Mouse (Mus musculus) intestine, postnatal 0 days (tissue): ENCODE data around the gene Slc26a11. TPM values are rescaled to one million over a fixed set of nuclear protein-coding genes. Genes with fewer than 3 reads are reported as not detected.
A peak's percentile ranks its signal among the peaks of the same experiment; 100 is the strongest.

Source experiments
- ATAC-seq: fragments of 200-750 bp; cut with Nextera tagmentation; 2 replicates; pipeline ENCODE4 v1.8.0; 2017; ENCODE audit warnings: mild to moderate bottlenecking, moderate TSS enrichment, moderate library complexity
- H3K27ac ChIP-seq: fragments of 300-500 bp; sonication (generic); 2 replicates; pipeline ENCODE4 v1.5.1; 2014; ENCODE audit warnings: mild to moderate bottlenecking, low read depth, low read length, moderate library complexity
- H3K27me3 ChIP-seq: fragments of 300-500 bp; sonication (generic); replicated peaks from 2 replicates; pipeline ENCODE4 v1.6.1; 2014; ENCODE audit warnings: low read length, mixed read lengths; ENCODE audit not compliant: control insufficient read depth, insufficient read depth
- H3K36me3 ChIP-seq: fragments of 300-500 bp; sonication (generic); 2 replicates; pipeline ENCODE4 v1.6.1; 2014; ENCODE audit warnings: mild to moderate bottlenecking, moderate library complexity; ENCODE audit not compliant: control insufficient read depth, insufficient read depth
- H3K4me1 ChIP-seq: fragments of 300-500 bp; sonication (generic); replicated peaks from 2 replicates; pipeline ENCODE4 v1.6.1; 2014; ENCODE audit warnings: antibody characterized with exemption, low read length, mixed read lengths; ENCODE audit not compliant: control insufficient read depth, insufficient read depth
- H3K4me2 ChIP-seq: fragments of 300-500 bp; sonication (generic); replicated peaks from 2 replicates; pipeline ENCODE4 v1.6.1; 2014; ENCODE audit warnings: low read depth, mild to moderate bottlenecking, moderate library complexity
- H3K4me3 ChIP-seq: fragments of 300-500 bp; sonication (generic); 2 replicates; pipeline ENCODE4 v1.5.1; 2014; ENCODE audit warnings: low read depth, low read length
- H3K9ac ChIP-seq: fragments of 300-500 bp; sonication (generic); 2 replicates; pipeline ENCODE4 v1.6.1; 2014; ENCODE audit warnings: mild to moderate bottlenecking, low read depth, low read length
- H3K9me3 ChIP-seq: fragments of 300-500 bp; sonication (generic); 2 replicates; pipeline ENCODE4 v1.6.1; 2016; ENCODE audit warnings: mixed run types; ENCODE audit not compliant: control insufficient read depth
- CTCF ChIP-seq: sonication (generic); IDR thresholded peaks from 2 replicates; pipeline ENCODE4 v1.5.1; 2016; ENCODE audit warnings: low read depth, mild to moderate bottlenecking, control low read depth, antibody characterized with exemption, moderate library complexity
- WGBS: fragments of 180-500 bp; shearing (Covaris S2); extraction: QIAGEN DNeasy Blood & Tissue Kit; methylation state at CpG from one replicate; pipeline ENCODE4 v1.1.7; 2014; 5-methylcytosine and 5-hydroxymethylcytosine counted together
- microRNA counts: library from miRNA; unstranded; fragments of <30 nt; microRNA quantifications from one replicate; lab custom pipeline; 2016
- microRNA-seq: library from miRNA; unstranded; fragments of <30 nt; microRNA quantifications from one replicate; pipeline ENCODE4, GENCODE M21; 2016
- polyA plus RNA-seq: library from polyadenylated mRNA; unstranded; fragments of >200 nt; fragmentation: Nextera tagmentation; extraction: Ambion mirVana; gene quantifications from 2 replicates; pipeline ENCODE4 v1.2.1, GENCODE M21; 2015

Gene Slc26a11
- polyA plus RNA-seq, 1 experiment from 2014 or later: 6.7 TPM

GRCm38 (mm10) chr11:119427431-119427830, 72.1 kb downstream of the Slc26a11 start:
- Histone ChIP-seq H3K4me1 (no peaks in the 10 kb centered on the region), H3K27ac (no peak overlapping the region), H3K27me3 (no peaks in the 10 kb centered on the region), H3K4me2 (no peak overlapping the region), H3K9me3 (no peaks in the 10 kb centered on the region), H3K4me3 (no peak overlapping the region), H3K9ac (no peak overlapping the region), H3K36me3 (peaks cover 91% of the 10 kb centered on the region)
- no peak for TF ChIP-seq CTCF
- 83% methylated on average over 6 of the region's 6 CpGs for WGBS
- no peak for ATAC-seq

- Histone ChIP-seq H3K4me1 (no peaks in the 10 kb centered on the region), H3K4me2 (no peak overlapping the region), H3K4me3 (no peak overlapping the region), H3K36me3 (peaks cover 91% of the 10 kb centered on the region), H3K9ac (no peak overlapping the region), H3K27ac (no peak overlapping the region), H3K9me3 (no peaks in the 10 kb centered on the region), H3K27me3 (no peaks in the 10 kb centered on the region)
- WGBS: 72% methylated on average over 5 of the region's 5 CpGs
- ATAC-seq: peak; percentile 11; the same call in 1 of the 2 replicates
- TF ChIP-seq CTCF: no peak
These were observed 72.6 kb downstream of the Slc26a11 start for GRCm38 (mm10) chr11:119427986-119428385.

GRCm38 (mm10) chr11:119428649-119429136, 73.3 kb downstream of the Slc26a11 start:
- Histone ChIP-seq H3K9ac (no peak overlapping the region), H3K9me3 (no peaks in the 10 kb centered on the region), H3K4me2 (peak overlapping the region; percentile 37), H3K4me1 (no peaks in the 10 kb centered on the region), H3K27ac (no peak overlapping the region), H3K27me3 (no peaks in the 10 kb centered on the region), H3K36me3 (peaks cover 91% of the 10 kb centered on the region), H3K4me3 (no peak overlapping the region)
- TF ChIP-seq CTCF: no peak
- WGBS: 3% methylated on average over 32 of the region's 35 CpGs
- ATAC-seq: peak; percentile 87

MicroRNAs encoded within 50 kb of the gene (microRNA counts, 519-probe panel; counts per million panel counts)
- not detected for microRNA mmu-miR-1932 (lab: Ali Mortazavi, UCI)

Small RNA genes lying within 50 kb of the gene (microRNA-seq; reads per million reads assigned to microRNA genes)
- not detected for gene Mir1932

Other genes starting within 250 kb of the Slc26a11 start
- 3.8 and 4.5 TPM in 2 replicates for gene Tbc1d16, start 127.1 kb upstream of the Slc26a11 start, polyA plus RNA-seq
- gene Ccdc40, start 127.0 kb upstream of the Slc26a11 start, polyA plus RNA-seq: 1.5 and 1.8 TPM in 2 replicates
- gene Gaa, start 87.7 kb upstream of the Slc26a11 start, polyA plus RNA-seq: 71.6 and 79.0 TPM in 2 replicates
- gene Eif4a3, start 55.5 kb upstream of the Slc26a11 start, polyA plus RNA-seq: 162 and 174 TPM in 2 replicates
- gene Card14, start 47.8 kb upstream of the Slc26a11 start, polyA plus RNA-seq: 9.9 and 11.4 TPM in 2 replicates
- gene Sgsh, start within 50 bp of the Slc26a11 start, polyA plus RNA-seq: 7.7 and 8.3 TPM in 2 replicates
- 23.1 and 23.2 TPM in 2 replicates for gene Rnf213, start 37.5 kb downstream of the Slc26a11 start, polyA plus RNA-seq
- 8.4 and 10.6 TPM in 2 replicates for gene Endov, start 135.8 kb downstream of the Slc26a11 start, polyA plus RNA-seq
- 0.26 and 0.37 TPM in 2 replicates for gene Nptx1, start 192.2 kb downstream of the Slc26a11 start, polyA plus RNA-seq
- gene Rptor, start 247.3 kb downstream of the Slc26a11 start, polyA plus RNA-seq: 5.1 and 5.7 TPM in 2 replicates